Mouse (Mus musculus): ENCODE measurements around the gene Axdnd1.

- TF ChIP-seq CTCF (IDR thresholded peaks at IDR 0.05; ENCODE audit: control insufficient read depth, insufficient read depth, insufficient read length) (no peak), FOSL1 (IDR thresholded peaks at IDR 0.05; ENCODE audit: insufficient read depth, low read length, poor library complexity, severe bottlenecking) (no peak), MAX (IDR thresholded peaks at IDR 0.05) (no peak), MYOG (IDR thresholded peaks at IDR 0.05; ENCODE audit: control insufficient read depth, extremely low read depth, insufficient read length) (no peak)
These were observed at the start of gene Axdnd1 for GRCm38 (mm10) chr1:156420671-156421297.

All from C2C12 (cell line).